Mouse (Mus musculus) liver, embryonic 15.5 days (tissue): ENCODE measurements around the gene Cilp. TPM values are rescaled to one million over a fixed set of nuclear protein-coding genes. Genes with fewer than 3 reads are reported as not detected.

ENCODE experiments used
- ATAC-seq: fragments of 200-750 bp; cut with Nextera tagmentation; 2 replicates; pipeline ENCODE4 v1.8.0; 2017; ENCODE audit warnings: moderate number of reproducible peaks, mild to moderate bottlenecking, moderate library complexity; ENCODE audit not compliant: insufficient read depth
- H3K27ac ChIP-seq: fragments of 300-500 bp; sonication (generic); replicated peaks from 2 replicates; pipeline ENCODE4 v1.5.1; 2015; ENCODE audit warnings: mild to moderate bottlenecking, inconsistent platforms
- H3K27me3 ChIP-seq: fragments of 300-500 bp; sonication (generic); 2 replicates; pipeline ENCODE4 v1.6.1; 2015; ENCODE audit warnings: mild to moderate bottlenecking, inconsistent platforms
- H3K36me3 ChIP-seq: fragments of 300-500 bp; sonication (generic); replicated peaks from 2 replicates; pipeline ENCODE4 v1.6.1; 2015; ENCODE audit warnings: moderate library complexity, mild to moderate bottlenecking, inconsistent platforms
- H3K4me1 ChIP-seq: fragments of 300-500 bp; sonication (generic); replicated peaks from 2 replicates; pipeline ENCODE4 v1.6.1; 2015; ENCODE audit warnings: inconsistent platforms
- H3K4me2 ChIP-seq: fragments of 300-500 bp; sonication (generic); 2 replicates; pipeline ENCODE4 v1.6.1; 2015; ENCODE audit warnings: moderate library complexity, mild to moderate bottlenecking, inconsistent platforms
- H3K4me3 ChIP-seq: fragments of 300-500 bp; sonication (generic); replicated peaks from 2 replicates; pipeline ENCODE4 v1.5.1; 2015; ENCODE audit warnings: mild to moderate bottlenecking, inconsistent platforms
- H3K9ac ChIP-seq: fragments of 300-500 bp; sonication (generic); 2 replicates; pipeline ENCODE4 v1.6.1; 2015; ENCODE audit warnings: moderate library complexity, mild to moderate bottlenecking, inconsistent platforms
- H3K9me3 ChIP-seq: fragments of 300-500 bp; sonication (generic); replicated peaks from 2 replicates; pipeline ENCODE4 v1.6.1; 2016; ENCODE audit warnings: inconsistent platforms
- WGBS: fragments of 180-500 bp; shearing (Covaris S2); methylation state at CpG from one replicate; pipeline ENCODE4 v1.1.7; 2015; ENCODE audit warnings: mixed read lengths; ENCODE audit not compliant: insufficient replicate concordance; 5-methylcytosine and 5-hydroxymethylcytosine counted together
- polyA plus RNA-seq: library from polyadenylated mRNA; unstranded; fragments of >200 nt; fragmentation: Nextera tagmentation; extraction: Ambion mirVana; gene quantifications from 2 replicates; pipeline ENCODE4 v1.2.1, GENCODE M21; 2015

The Cilp gene
- polyA plus RNA-seq, 1 experiment from 2014 or later, result 0.17 TPM

GRCm38 (mm10) chr9:65234734-65235133 is 30.2 kb upstream of the Cilp start:
- no peak for ATAC-seq
- peaks cover 60% of the 10 kb centered on the region for H3K36me3 ChIP-seq
- H3K27ac ChIP-seq, result no peak overlapping the region
- WGBS, result 57% methylated on average over 3 of the region's 3 CpGs
- H3K4me2 ChIP-seq, result no peak overlapping the region
- H3K4me3 ChIP-seq, result no peak overlapping the region
- no peaks in the 10 kb centered on the region for H3K27me3 ChIP-seq
- no peak overlapping the region for H3K9ac ChIP-seq
- H3K4me1 ChIP-seq, result peaks cover 6% of the 10 kb centered on the region
- no peaks in the 10 kb centered on the region for H3K9me3 ChIP-seq

- no peak overlapping the region for H3K4me3 ChIP-seq
- WGBS, result 26% methylated on average over 1 of the region's 1 CpGs
- peaks cover 6% of the 10 kb centered on the region for H3K4me1 ChIP-seq
- H3K9me3 ChIP-seq, result no peaks in the 10 kb centered on the region
- ATAC-seq, result no peak
- H3K36me3 ChIP-seq, result peaks cover 52% of the 10 kb centered on the region
- no peak overlapping the region for H3K4me2 ChIP-seq
- H3K27ac ChIP-seq, result 0 out of 2 replicates have a peak overlapping the region, but pooled peaks have one; percentile 14
- H3K27me3 ChIP-seq, result no peaks in the 10 kb centered on the region
- no peak overlapping the region for H3K9ac ChIP-seq
Observed at GRCm38 (mm10) chr9:65235601-65236000, 29.4 kb upstream of the Cilp start.

- H3K4me3 ChIP-seq, result no peak overlapping the region
- H3K9ac ChIP-seq, result no peak overlapping the region
- ATAC-seq, result no peak
- H3K27ac ChIP-seq, result no peak overlapping the region
- H3K36me3 ChIP-seq, result peaks cover 37% of the 10 kb centered on the region
- WGBS, result 72% methylated on average over 11 of the region's 11 CpGs
- no peak overlapping the region for H3K4me2 ChIP-seq
- no peaks in the 10 kb centered on the region for H3K27me3 ChIP-seq
- peaks cover 6% of the 10 kb centered on the region for H3K4me1 ChIP-seq
- no peaks in the 10 kb centered on the region for H3K9me3 ChIP-seq
Observed at GRCm38 (mm10) chr9:65237616-65238015, 27.4 kb upstream of the Cilp start.

GRCm38 (mm10) chr9:65238191-65238760 is 26.7 kb upstream of the Cilp start:
- Histone ChIP-seq H3K4me2 (no peak overlapping the region), H3K9ac (no peak overlapping the region), H3K27ac (no peak overlapping the region), H3K4me3 (no peak overlapping the region), H3K9me3 (no peaks in the 10 kb centered on the region), H3K4me1 (peaks cover 8% of the 10 kb centered on the region), H3K27me3 (no peaks in the 10 kb centered on the region), H3K36me3 (peaks cover 34% of the 10 kb centered on the region)
- WGBS, result 68% methylated on average over 13 of the region's 13 CpGs
- ATAC-seq, result no peak

GRCm38 (mm10) chr9:65239176-65239575 is 25.8 kb upstream of the Cilp start:
- Histone ChIP-seq H3K4me1 (peaks cover 7% of the 10 kb centered on the region), H3K4me2 (no peak overlapping the region), H3K27ac (no peak overlapping the region), H3K4me3 (no peak overlapping the region), H3K9ac (no peak overlapping the region), H3K36me3 (peaks cover 29% of the 10 kb centered on the region), H3K27me3 (no peaks in the 10 kb centered on the region), H3K9me3 (no peaks in the 10 kb centered on the region)
- ATAC-seq, result no peak
- 71% methylated on average over 4 of the region's 4 CpGs for WGBS

GRCm38 (mm10) chr9:65239731-65240130 is 25.2 kb upstream of the Cilp start:
- peaks cover 11% of the 10 kb centered on the region for H3K4me1 ChIP-seq
- peaks cover 25% of the 10 kb centered on the region for H3K36me3 ChIP-seq
- no peaks in the 10 kb centered on the region for H3K27me3 ChIP-seq
- no peak overlapping the region for H3K9ac ChIP-seq
- no peak overlapping the region for H3K4me3 ChIP-seq
- H3K27ac ChIP-seq, result no peak overlapping the region
- no peak for ATAC-seq
- WGBS, result 77% methylated on average over 5 of the region's 5 CpGs
- no peak overlapping the region for H3K4me2 ChIP-seq
- no peaks in the 10 kb centered on the region for H3K9me3 ChIP-seq

- Histone ChIP-seq H3K36me3 (peaks cover 19% of the 10 kb centered on the region; the same call in 1 of the 2 replicates), H3K9ac (no peak overlapping the region), H3K27me3 (no peaks in the 10 kb centered on the region), H3K4me3 (no peak overlapping the region), H3K4me2 (no peak overlapping the region), H3K4me1 (peaks cover 11% of the 10 kb centered on the region; the same call in 1 of the 2 replicates), H3K27ac (no peak overlapping the region), H3K9me3 (no peaks in the 10 kb centered on the region)
- WGBS, result 76% methylated on average over 3 of the region's 3 CpGs
- ATAC-seq, result no peak
Observed at GRCm38 (mm10) chr9:65240587-65240986, 24.4 kb upstream of the Cilp start.

- no peak overlapping the region for H3K4me2 ChIP-seq
- H3K36me3 ChIP-seq, result peaks cover 9% of the 10 kb centered on the region; the same call in 1 of the 2 replicates
- H3K4me3 ChIP-seq, result no peak overlapping the region
- 39% methylated on average over 5 of the region's 5 CpGs for WGBS
- no peak for ATAC-seq
- H3K27me3 ChIP-seq, result no peaks in the 10 kb centered on the region
- H3K4me1 ChIP-seq, result peaks cover 11% of the 10 kb centered on the region; the same call in 1 of the 2 replicates
- no peaks in the 10 kb centered on the region for H3K9me3 ChIP-seq
- no peak overlapping the region for H3K27ac ChIP-seq
- no peak overlapping the region for H3K9ac ChIP-seq
Observed at GRCm38 (mm10) chr9:65241973-65242372, 23.0 kb upstream of the Cilp start.

GRCm38 (mm10) chr9:65243249-65243648 is 21.7 kb upstream of the Cilp start:
- no peak for ATAC-seq
- Histone ChIP-seq H3K4me3 (no peak overlapping the region), H3K4me1 (peaks cover 11% of the 10 kb centered on the region; the same call in 1 of the 2 replicates), H3K27ac (no peak overlapping the region), H3K9ac (no peak overlapping the region), H3K27me3 (no peaks in the 10 kb centered on the region), H3K36me3 (no peaks in the 10 kb centered on the region; the same call in 1 of the 2 replicates), H3K4me2 (no peak overlapping the region), H3K9me3 (no peaks in the 10 kb centered on the region)
- 51% methylated on average over 4 of the region's 4 CpGs for WGBS

- H3K9me3 ChIP-seq, result no peaks in the 10 kb centered on the region
- H3K4me1 ChIP-seq, result peaks cover 11% of the 10 kb centered on the region; the same call in 1 of the 2 replicates
- H3K36me3 ChIP-seq, result no peaks in the 10 kb centered on the region
- H3K4me2 ChIP-seq, result no peak overlapping the region
- 0 out of 2 replicates have a peak overlapping the region, but pooled peaks have one; percentile 6 for H3K27ac ChIP-seq
- ATAC-seq, result peak; percentile 43; the same call in 1 of the 2 replicates
- 37% methylated on average over 9 of the region's 9 CpGs for WGBS
- no peak overlapping the region for H3K9ac ChIP-seq
- H3K27me3 ChIP-seq, result no peaks in the 10 kb centered on the region
- no peak overlapping the region for H3K4me3 ChIP-seq
Observed at GRCm38 (mm10) chr9:65244036-65244806, 20.8 kb upstream of the Cilp start.

GRCm38 (mm10) chr9:65247502-65248376 is 17.2 kb upstream of the Cilp start:
- ATAC-seq, result no peak
- H3K36me3 ChIP-seq, result no peaks in the 10 kb centered on the region
- peaks cover 11% of the 10 kb centered on the region; the same call in 1 of the 2 replicates for H3K4me1 ChIP-seq
- H3K4me2 ChIP-seq, result no peak overlapping the region
- H3K9me3 ChIP-seq, result no peaks in the 10 kb centered on the region
- no peak overlapping the region for H3K4me3 ChIP-seq
- H3K27ac ChIP-seq, result no peak overlapping the region
- 56% methylated on average over 16 of the region's 16 CpGs for WGBS
- H3K27me3 ChIP-seq, result no peaks in the 10 kb centered on the region
- no peak overlapping the region for H3K9ac ChIP-seq
